Mouse (Mus musculus) embryonic facial prominence, embryonic 11.5 days (tissue): ENCODE measurements at regions not wholly inside any gene's neighbourhood (a gene's known extent, or its start where the extent isn't known, plus 50 kb on each side); places are given as distances from the start of the nearest gene placed in this dataset.

ENCODE experiments used
- ATAC-seq: fragments of 200-750 bp; cut with Nextera tagmentation; replicated peaks from 2 replicates; pipeline ENCODE4 v1.8.0; 2017; ENCODE audit warnings: low read depth; ENCODE audit not compliant: insufficient number of reproducible peaks, low FRiP score, low TSS enrichment
- DNase-seq: peaks from one replicate; pipeline ENCODE4 v3.0.0-alpha.2; 2015; ENCODE audit warnings: low spot score
- H3K27ac ChIP-seq: fragments of 300-500 bp; sonication (generic); replicated peaks from 2 replicates; pipeline ENCODE4 v1.5.1; 2014; ENCODE audit warnings: mild to moderate bottlenecking, low read depth, low read length, control low read depth
- H3K27me3 ChIP-seq: fragments of 300-500 bp; sonication (generic); 2 replicates; pipeline ENCODE4 v1.6.1; 2014; ENCODE audit warnings: mild to moderate bottlenecking, low read length, moderate library complexity, mixed read lengths; ENCODE audit not compliant: control insufficient read depth, insufficient read depth
- H3K36me3 ChIP-seq: fragments of 300-500 bp; sonication (generic); replicated peaks from 2 replicates; pipeline ENCODE4 v1.6.1; 2014; ENCODE audit warnings: low read depth, mild to moderate bottlenecking, low read length, moderate library complexity, mixed read lengths; ENCODE audit not compliant: control insufficient read depth, insufficient read depth
- H3K4me1 ChIP-seq: fragments of 300-500 bp; sonication (generic); 2 replicates; pipeline ENCODE4 v1.6.1; 2014; ENCODE audit warnings: low read length, mixed read lengths; ENCODE audit not compliant: control insufficient read depth, insufficient read depth
- H3K4me2 ChIP-seq: fragments of 300-500 bp; sonication (generic); 2 replicates; pipeline ENCODE4 v1.6.1; 2014; ENCODE audit warnings: low read depth, mild to moderate bottlenecking, control low read depth, low read length, moderate library complexity
- H3K4me3 ChIP-seq: fragments of 300-500 bp; sonication (generic); 2 replicates; pipeline ENCODE4 v1.5.1; 2014; ENCODE audit warnings: low read depth, low read length, control low read depth
- H3K9ac ChIP-seq: fragments of 300-500 bp; sonication (generic); replicated peaks from 2 replicates; pipeline ENCODE4 v1.6.1; 2014; ENCODE audit warnings: mild to moderate bottlenecking, control low read depth, low read length
- H3K9me3 ChIP-seq: fragments of 300-500 bp; sonication (generic); replicated peaks from 2 replicates; pipeline ENCODE4 v1.6.1; 2016; ENCODE audit warnings: mild to moderate bottlenecking, low read length, inconsistent platforms, mixed read lengths; ENCODE audit not compliant: control insufficient read depth
- WGBS: fragments of 180-500 bp; shearing (Covaris S2); extraction: QIAGEN DNeasy Blood & Tissue Kit; methylation state at CpG from one replicate; pipeline ENCODE4 v1.1.7; 2014; 5-methylcytosine and 5-hydroxymethylcytosine counted together

DNA sequence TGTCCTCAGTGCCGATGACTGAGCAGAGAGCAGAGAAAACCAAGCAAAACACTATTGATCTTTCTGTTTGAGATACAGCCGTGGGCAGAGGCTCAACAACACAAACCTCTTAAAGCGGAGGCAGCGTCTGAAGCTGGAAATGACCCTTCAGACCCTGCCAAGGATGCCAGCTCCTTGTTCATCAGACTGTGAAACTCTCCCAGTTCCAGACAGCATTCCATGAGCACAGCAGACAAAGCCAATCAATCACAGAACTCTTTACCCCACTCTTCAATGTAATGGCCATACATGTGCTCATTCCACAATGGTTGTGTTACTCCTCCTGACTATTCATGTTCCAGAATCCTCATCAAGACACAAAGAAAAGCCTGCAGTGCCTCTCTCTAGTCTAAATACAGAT lies 73.5 kb downstream of the Tmem114 start:
- Histone ChIP-seq H3K9me3 (no peaks in the 10 kb centered on the region), H3K36me3 (no peaks in the 10 kb centered on the region), H3K9ac (no peak overlapping the region), H3K4me2 (no peak overlapping the region), H3K27ac (no peak overlapping the region), H3K27me3 (no peaks in the 10 kb centered on the region), H3K4me1 (no peaks in the 10 kb centered on the region), H3K4me3 (no peak overlapping the region)
- ATAC-seq = no peak
- no peak for DNase-seq
- WGBS = 72% methylated on average over 4 of the region's 4 CpGs

GRCm38 (mm10) chr16:8349148-8349547 lies 75.8 kb downstream of the Tmem114 start:
- ATAC-seq = no peak
- no peak overlapping the region for H3K27ac ChIP-seq
- no peak overlapping the region for H3K9ac ChIP-seq
- no peaks in the 10 kb centered on the region for H3K9me3 ChIP-seq
- DNase-seq = no peak
- no peak overlapping the region for H3K4me3 ChIP-seq
- H3K4me2 ChIP-seq = no peak overlapping the region
- H3K36me3 ChIP-seq = no peaks in the 10 kb centered on the region
- WGBS = 87% methylated on average over 3 of the region's 3 CpGs
- H3K4me1 ChIP-seq = no peaks in the 10 kb centered on the region
- no peaks in the 10 kb centered on the region for H3K27me3 ChIP-seq

- DNase-seq (no peak), ATAC-seq (no peak)
- H3K4me2 ChIP-seq = no peak overlapping the region
- H3K4me1 ChIP-seq = no peaks in the 10 kb centered on the region
- H3K9ac ChIP-seq = no peak overlapping the region
- no peaks in the 10 kb centered on the region for H3K36me3 ChIP-seq
- no peaks in the 10 kb centered on the region for H3K9me3 ChIP-seq
- no peak overlapping the region for H3K27ac ChIP-seq
- H3K4me3 ChIP-seq = no peak overlapping the region
- no peaks in the 10 kb centered on the region for H3K27me3 ChIP-seq
- 64% methylated on average over 5 of the region's 5 CpGs for WGBS
Observed at GRCm38 (mm10) chr16:8348645-8349044, 76.3 kb downstream of the Tmem114 start.

DNA sequence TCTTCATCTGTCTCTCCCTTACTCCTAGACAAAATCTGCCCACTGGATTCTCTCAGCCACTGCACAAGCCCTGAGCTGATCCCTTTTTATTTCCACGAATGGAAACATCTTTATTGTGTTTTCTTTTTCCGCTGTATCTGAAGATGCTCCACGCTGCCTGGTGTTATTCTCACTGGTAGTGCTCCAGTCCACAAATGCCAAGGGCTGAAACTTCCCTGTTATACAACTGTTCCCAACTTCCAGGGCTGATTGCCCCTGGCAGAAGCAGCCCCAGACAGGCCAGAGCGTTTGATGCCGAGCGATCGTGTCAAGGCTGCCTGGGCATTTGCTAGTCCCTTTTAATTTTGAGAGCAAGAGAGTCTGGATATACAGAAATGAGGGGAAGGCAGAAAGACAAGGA lies 79.7 kb downstream of the Tmem114 start:
- WGBS = 83% methylated on average over 7 of the region's 7 CpGs
- no peak overlapping the region for H3K27ac ChIP-seq
- H3K9ac ChIP-seq = no peak overlapping the region
- no peaks in the 10 kb centered on the region for H3K36me3 ChIP-seq
- H3K27me3 ChIP-seq = no peaks in the 10 kb centered on the region
- H3K9me3 ChIP-seq = no peaks in the 10 kb centered on the region
- H3K4me1 ChIP-seq = no peaks in the 10 kb centered on the region
- ATAC-seq (no peak), DNase-seq (no peak)
- H3K4me3 ChIP-seq = no peak overlapping the region
- no peak overlapping the region for H3K4me2 ChIP-seq

GRCm38 (mm10) chr16:8333081-8333710 lies 91.7 kb downstream of the Tmem114 start:
- no peak overlapping the region for H3K27ac ChIP-seq
- no peaks in the 10 kb centered on the region for H3K36me3 ChIP-seq
- H3K4me2 ChIP-seq = no peak overlapping the region
- 13% methylated on average over 8 of the region's 8 CpGs for WGBS
- H3K9ac ChIP-seq = no peak overlapping the region
- H3K27me3 ChIP-seq = no peaks in the 10 kb centered on the region
- H3K4me1 ChIP-seq = no peaks in the 10 kb centered on the region
- DNase-seq (peak; percentile 53), ATAC-seq (no peak)
- no peaks in the 10 kb centered on the region for H3K9me3 ChIP-seq
- no peak overlapping the region for H3K4me3 ChIP-seq

- ATAC-seq = no peak
- no peaks in the 10 kb centered on the region for H3K4me1 ChIP-seq
- no peaks in the 10 kb centered on the region for H3K9me3 ChIP-seq
- no peak overlapping the region for H3K4me2 ChIP-seq
- no peak for DNase-seq
- no peak overlapping the region for H3K9ac ChIP-seq
- 60% methylated on average over 7 of the region's 7 CpGs for WGBS
- no peak overlapping the region for H3K27ac ChIP-seq
- no peak overlapping the region for H3K4me3 ChIP-seq
- H3K36me3 ChIP-seq = no peaks in the 10 kb centered on the region
- H3K27me3 ChIP-seq = no peaks in the 10 kb centered on the region
Observed at GRCm38 (mm10) chr16:8311996-8312395, 112.9 kb downstream of the Tmem114 start.

- no peaks in the 10 kb centered on the region for H3K9me3 ChIP-seq
- DNase-seq (no peak), ATAC-seq (no peak)
- H3K27ac ChIP-seq = no peak overlapping the region
- H3K27me3 ChIP-seq = no peaks in the 10 kb centered on the region
- no peaks in the 10 kb centered on the region for H3K36me3 ChIP-seq
- WGBS = 67% methylated on average over 8 of the region's 8 CpGs
- no peak overlapping the region for H3K9ac ChIP-seq
- H3K4me3 ChIP-seq = no peak overlapping the region
- no peaks in the 10 kb centered on the region for H3K4me1 ChIP-seq
- H3K4me2 ChIP-seq = no peak overlapping the region
Observed at GRCm38 (mm10) chr16:8306389-8306788, 118.5 kb downstream of the Tmem114 start.
